Mouse (Mus musculus) hindbrain, embryonic 11.5 days (tissue): ENCODE measurements around the gene Crip2. TPM values are rescaled to one million over a fixed set of nuclear protein-coding genes. Genes with fewer than 3 reads are reported as not detected.

Experiments
- ATAC-seq: fragments of 200-750 bp; cut with Nextera tagmentation; 2 replicates; pipeline ENCODE4 v1.8.0; 2017; ENCODE audit warnings: mild to moderate bottlenecking, moderate TSS enrichment, moderate library complexity; ENCODE audit not compliant: low FRiP score
- DNase-seq: peaks from one replicate; pipeline ENCODE4 v3.0.0-alpha.2; 2015; ENCODE audit warnings: low spot score
- H3K27ac ChIP-seq: fragments of 300-500 bp; sonication (generic); 2 replicates; pipeline ENCODE4 v1.5.1; 2014; ENCODE audit warnings: mild to moderate bottlenecking, low read depth, low read length
- H3K27me3 ChIP-seq: fragments of 300-500 bp; sonication (generic); 2 replicates; pipeline ENCODE4 v1.6.1; 2014; ENCODE audit warnings: mild to moderate bottlenecking, low read length, moderate library complexity, mixed read lengths; ENCODE audit not compliant: control insufficient read depth, insufficient read depth
- H3K36me3 ChIP-seq: fragments of 300-500 bp; sonication (generic); 2 replicates; pipeline ENCODE4 v1.6.1; 2014; ENCODE audit warnings: mild to moderate bottlenecking, low read length, moderate library complexity, mixed read lengths; ENCODE audit not compliant: control insufficient read depth, insufficient read depth
- H3K4me1 ChIP-seq: fragments of 300-500 bp; sonication (generic); replicated peaks from 2 replicates; pipeline ENCODE4 v1.6.1; 2014; ENCODE audit warnings: low read length, mixed read lengths; ENCODE audit not compliant: control insufficient read depth, insufficient read depth
- H3K4me2 ChIP-seq: fragments of 300-500 bp; sonication (generic); replicated peaks from 2 replicates; pipeline ENCODE4 v1.6.1; 2014; ENCODE audit warnings: mild to moderate bottlenecking, low read depth, low read length
- H3K4me3 ChIP-seq: fragments of 300-500 bp; sonication (generic); 2 replicates; pipeline ENCODE4 v1.5.1; 2014; ENCODE audit warnings: low read depth, low read length
- H3K9ac ChIP-seq: fragments of 300-500 bp; sonication (generic); 2 replicates; pipeline ENCODE4 v1.6.1; 2014; ENCODE audit warnings: low read depth, low read length
- H3K9me3 ChIP-seq: fragments of 300-500 bp; sonication (generic); 2 replicates; pipeline ENCODE4 v1.6.1; 2016; ENCODE audit warnings: low read length; ENCODE audit not compliant: control insufficient read depth
- WGBS: fragments of 180-500 bp; shearing (Covaris S2); extraction: QIAGEN DNeasy Blood & Tissue Kit; methylation state at CpG from one replicate; pipeline ENCODE4 v1.1.7; 2014; 5-methylcytosine and 5-hydroxymethylcytosine counted together
- polyA plus RNA-seq: library from polyadenylated mRNA; unstranded; fragments of >200 nt; fragmentation: Nextera tagmentation; extraction: Ambion mirVana; gene quantifications from 2 replicates; pipeline ENCODE4 v1.2.1, GENCODE M21; 2014

Crip2 gene
- polyA plus RNA-seq, 1 experiment from 2014 or later, result 208 TPM

DNA sequence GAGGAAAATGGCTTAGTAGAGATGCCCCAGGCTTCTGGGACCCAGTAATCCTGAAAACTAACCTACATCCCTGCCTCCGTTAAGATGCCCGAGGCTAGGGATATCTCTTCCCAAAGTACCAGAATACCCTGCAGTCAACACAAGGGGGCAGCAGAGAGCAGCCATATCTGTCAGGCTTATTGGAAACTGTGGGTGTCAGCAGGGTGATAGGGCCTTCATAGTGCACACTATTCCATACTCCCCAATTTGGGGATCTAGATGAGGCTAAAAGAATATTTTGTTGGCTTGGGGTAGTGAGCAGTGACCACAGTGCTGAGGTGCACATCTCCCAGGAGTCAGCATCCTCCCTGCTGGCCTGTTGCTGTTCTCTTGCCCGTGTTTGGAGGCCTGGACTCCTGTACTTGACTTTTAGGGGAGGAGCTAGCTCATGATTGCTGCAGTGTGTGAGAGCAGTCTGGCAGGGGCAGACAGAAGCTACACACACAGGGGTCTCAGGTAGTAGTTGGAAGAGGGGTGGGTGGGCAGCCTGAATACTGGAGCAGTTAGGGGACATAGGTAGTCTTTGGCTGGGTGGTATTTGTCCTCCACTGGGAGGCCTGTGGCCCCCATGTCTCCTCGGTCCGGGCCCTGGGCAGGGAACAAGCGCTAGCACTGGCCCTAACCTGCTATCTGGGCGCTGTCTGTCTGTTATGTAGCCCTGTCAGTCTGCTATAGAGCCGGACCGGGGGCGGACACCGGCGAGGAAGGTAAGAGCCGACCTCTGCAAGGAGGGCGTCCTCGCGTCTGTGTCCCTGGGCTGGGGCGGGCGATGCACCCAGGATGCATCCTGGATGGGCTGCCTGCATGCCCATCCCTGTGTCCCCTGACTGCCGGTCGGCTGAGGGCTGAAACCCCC is 20.3 kb upstream of the Crip2 start:
- H3K9me3 ChIP-seq, result no peaks in the 10 kb centered on the region
- DNase-seq (peak; percentile 87), ATAC-seq (peak; percentile 75)
- H3K4me2 ChIP-seq, result no peak overlapping the region
- no peaks in the 10 kb centered on the region for H3K4me1 ChIP-seq
- H3K27ac ChIP-seq, result no peak overlapping the region
- peaks cover 28% of the 10 kb centered on the region for H3K36me3 ChIP-seq
- H3K4me3 ChIP-seq, result no peak overlapping the region
- WGBS, result 87% methylated on average over 20 of the region's 20 CpGs
- H3K9ac ChIP-seq, result no peak overlapping the region
- H3K27me3 ChIP-seq, result no peaks in the 10 kb centered on the region; the same call in 1 of the 2 replicates

GRCm38 (mm10) chr12:113124726-113125125 is 15.3 kb upstream of the Crip2 start:
- no peak overlapping the region for H3K9ac ChIP-seq
- H3K4me2 ChIP-seq, result no peak overlapping the region
- H3K27me3 ChIP-seq, result no peaks in the 10 kb centered on the region
- H3K9me3 ChIP-seq, result no peaks in the 10 kb centered on the region
- WGBS, result 86% methylated on average over 6 of the region's 6 CpGs
- H3K4me1 ChIP-seq, result no peaks in the 10 kb centered on the region
- no peak overlapping the region for H3K27ac ChIP-seq
- no peak for ATAC-seq
- no peak overlapping the region for H3K4me3 ChIP-seq
- DNase-seq, result no peak
- H3K36me3 ChIP-seq, result peaks cover 31% of the 10 kb centered on the region

GRCm38 (mm10) chr12:113130732-113131131 is 9.3 kb upstream of the Crip2 start:
- H3K36me3 ChIP-seq, result peaks cover 39% of the 10 kb centered on the region
- ATAC-seq (no peak), DNase-seq (no peak)
- WGBS, result over 99% methylated on average over 8 of the region's 8 CpGs
- no peak overlapping the region for H3K9ac ChIP-seq
- no peak overlapping the region for H3K4me3 ChIP-seq
- no peak overlapping the region for H3K27ac ChIP-seq
- H3K9me3 ChIP-seq, result no peaks in the 10 kb centered on the region
- H3K27me3 ChIP-seq, result no peaks in the 10 kb centered on the region
- H3K4me1 ChIP-seq, result no peaks in the 10 kb centered on the region
- no peak overlapping the region for H3K4me2 ChIP-seq

GRCm38 (mm10) chr12:113131601-113132000 is 8.4 kb upstream of the Crip2 start:
- no peaks in the 10 kb centered on the region for H3K4me1 ChIP-seq
- no peak overlapping the region for H3K4me2 ChIP-seq
- no peaks in the 10 kb centered on the region for H3K9me3 ChIP-seq
- no peak overlapping the region for H3K4me3 ChIP-seq
- 97% methylated on average over 14 of the region's 14 CpGs for WGBS
- ATAC-seq (no peak), DNase-seq (no peak)
- peaks cover 47% of the 10 kb centered on the region for H3K36me3 ChIP-seq
- no peaks in the 10 kb centered on the region for H3K27me3 ChIP-seq
- no peak overlapping the region for H3K27ac ChIP-seq
- no peak overlapping the region for H3K9ac ChIP-seq

GRCm38 (mm10) chr12:113132567-113132966 is 7.5 kb upstream of the Crip2 start:
- Histone ChIP-seq H3K4me1 (no peaks in the 10 kb centered on the region), H3K4me3 (no peak overlapping the region), H3K4me2 (no peak overlapping the region), H3K36me3 (peaks cover 47% of the 10 kb centered on the region), H3K27me3 (no peaks in the 10 kb centered on the region), H3K9me3 (no peaks in the 10 kb centered on the region), H3K9ac (no peak overlapping the region), H3K27ac (no peak overlapping the region)
- 96% methylated on average over 2 of the region's 2 CpGs for WGBS
- DNase-seq (no peak), ATAC-seq (no peak)

GRCm38 (mm10) chr12:113133260-113133659 is 6.8 kb upstream of the Crip2 start:
- Histone ChIP-seq H3K9me3 (no peaks in the 10 kb centered on the region), H3K4me1 (no peaks in the 10 kb centered on the region), H3K9ac (no peak overlapping the region), H3K27ac (no peak overlapping the region), H3K4me3 (no peak overlapping the region), H3K36me3 (peaks cover 47% of the 10 kb centered on the region), H3K4me2 (no peak overlapping the region), H3K27me3 (no peaks in the 10 kb centered on the region)
- no peak for DNase-seq
- no peak for ATAC-seq
- WGBS, result 91% methylated on average over 9 of the region's 9 CpGs

- Histone ChIP-seq H3K4me2 (no peak overlapping the region), H3K27ac (no peak overlapping the region), H3K9ac (no peak overlapping the region), H3K9me3 (no peaks in the 10 kb centered on the region), H3K27me3 (no peaks in the 10 kb centered on the region), H3K36me3 (peaks cover 40% of the 10 kb centered on the region), H3K4me3 (no peak overlapping the region), H3K4me1 (peaks cover under 1% of the 10 kb centered on the region; the same call in 1 of the 2 replicates)
- WGBS, result 80% methylated on average over 5 of the region's 5 CpGs
- ATAC-seq (no peak), DNase-seq (no peak)
These were observed 6.1 kb upstream of the Crip2 start for GRCm38 (mm10) chr12:113133861-113134403.

GRCm38 (mm10) chr12:113134502-113134901 is 5.5 kb upstream of the Crip2 start:
- 96% methylated on average over 4 of the region's 4 CpGs for WGBS
- Histone ChIP-seq H3K4me2 (no peak overlapping the region), H3K9me3 (no peaks in the 10 kb centered on the region), H3K4me3 (no peak overlapping the region), H3K27ac (no peak overlapping the region), H3K4me1 (peaks cover 6% of the 10 kb centered on the region), H3K9ac (no peak overlapping the region), H3K36me3 (peaks cover 39% of the 10 kb centered on the region), H3K27me3 (no peaks in the 10 kb centered on the region)
- no peak for DNase-seq
- ATAC-seq, result no peak

DNA sequence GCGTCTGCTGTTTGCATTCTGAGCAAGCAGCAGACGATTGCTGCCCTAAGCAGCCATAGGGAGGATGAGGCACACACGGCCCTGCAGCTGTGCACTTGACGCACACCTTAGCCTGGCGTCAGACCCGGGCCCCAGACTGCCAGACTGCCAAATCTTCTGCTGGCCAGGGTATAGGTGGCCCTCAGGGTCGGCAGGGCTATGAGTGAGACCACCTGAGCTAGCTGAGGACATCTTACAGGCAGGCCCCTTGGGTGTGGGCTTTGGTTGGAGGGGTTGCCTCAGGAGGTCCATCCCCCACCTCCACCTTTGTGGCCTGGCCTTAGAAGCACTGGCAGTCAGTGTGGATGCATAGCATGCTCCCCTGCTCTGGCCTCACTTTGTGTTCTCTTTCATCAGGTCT is 4.6 kb upstream of the Crip2 start:
- Histone ChIP-seq H3K9ac (no peak overlapping the region), H3K27ac (no peak overlapping the region), H3K9me3 (no peaks in the 10 kb centered on the region), H3K4me2 (no peak overlapping the region), H3K36me3 (peaks cover 38% of the 10 kb centered on the region), H3K27me3 (no peaks in the 10 kb centered on the region), H3K4me3 (no peak overlapping the region), H3K4me1 (peaks cover 8% of the 10 kb centered on the region)
- WGBS, result 89% methylated on average over 7 of the region's 7 CpGs
- ATAC-seq, result no peak
- DNase-seq, result no peak
